Mouse (Mus musculus): Measurements from ENCODE around the gene Syne1.

Syne1 gene

DNA sequence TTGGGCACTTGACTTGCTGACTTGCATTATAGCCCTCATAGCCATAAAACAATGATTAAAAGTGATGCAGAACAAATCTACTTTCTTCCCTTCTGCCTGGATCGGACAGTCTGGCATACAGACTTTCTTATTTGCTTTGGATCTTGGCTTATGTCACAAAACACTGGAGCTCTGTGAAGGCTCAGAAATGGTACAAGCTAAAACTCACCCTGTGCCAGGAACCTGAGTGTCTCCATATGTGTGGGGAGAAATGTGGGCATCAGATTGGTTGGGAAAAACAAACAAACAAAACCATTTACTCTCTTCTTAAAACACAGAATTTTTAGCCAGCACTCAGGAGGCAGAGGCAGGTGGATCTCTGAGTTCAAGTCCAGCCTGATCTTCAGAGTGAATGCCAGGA lies 30.6 kb downstream of the Syne1 start:
- DNase-seq (ENCODE audit: low spot score in 2 of 2) = no peak

DNA sequence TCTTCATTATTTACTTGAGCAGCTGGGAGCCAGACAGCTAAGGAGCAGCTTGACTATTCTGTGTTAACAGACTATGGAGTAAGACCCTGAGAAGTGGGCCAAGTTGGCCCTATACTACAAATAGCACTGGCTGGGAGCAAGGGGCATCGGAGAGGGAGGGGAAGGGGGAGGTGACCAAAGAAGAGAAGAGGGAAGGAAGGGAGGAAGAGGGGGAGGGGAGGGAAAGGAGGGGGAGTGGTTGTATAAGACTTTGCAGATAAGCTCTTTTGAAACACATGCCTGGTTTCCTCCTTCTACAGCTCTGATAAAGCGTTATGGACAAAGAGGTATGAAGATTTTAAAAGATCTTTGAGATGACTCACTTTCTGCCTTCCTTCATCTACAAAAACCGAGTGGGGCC lies 36.0 kb downstream of the Syne1 start:
- no peak for DNase-seq (ENCODE audit: low spot score in 2 of 2)

DNA sequence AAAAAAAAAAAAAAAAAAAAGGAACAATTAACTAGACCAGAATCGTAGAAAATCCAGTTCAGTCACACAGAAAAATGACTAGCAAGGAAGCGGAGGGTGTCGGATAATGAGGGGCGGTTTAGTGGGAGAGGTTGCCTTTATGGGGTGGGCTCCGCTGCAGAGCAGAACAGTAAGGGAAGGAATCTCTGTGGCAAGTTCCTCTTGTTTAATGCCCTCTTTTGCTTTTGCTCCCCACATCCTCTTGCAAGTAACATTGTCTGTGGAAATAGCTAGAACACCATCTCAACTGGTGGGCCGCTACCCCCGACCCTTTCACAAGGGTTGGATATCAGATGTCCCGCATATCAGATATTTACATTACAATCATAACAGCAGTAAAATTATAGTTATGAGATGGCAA lies 37.1 kb downstream of the Syne1 start:
- DNase-seq (ENCODE audit: low spot score in 2 of 2) = no peak

GRCm38 (mm10) chr10:5512285-5512684 lies 39.0 kb downstream of the Syne1 start:
- no peak for DNase-seq (ENCODE audit: low spot score in 2 of 2)

DNA sequence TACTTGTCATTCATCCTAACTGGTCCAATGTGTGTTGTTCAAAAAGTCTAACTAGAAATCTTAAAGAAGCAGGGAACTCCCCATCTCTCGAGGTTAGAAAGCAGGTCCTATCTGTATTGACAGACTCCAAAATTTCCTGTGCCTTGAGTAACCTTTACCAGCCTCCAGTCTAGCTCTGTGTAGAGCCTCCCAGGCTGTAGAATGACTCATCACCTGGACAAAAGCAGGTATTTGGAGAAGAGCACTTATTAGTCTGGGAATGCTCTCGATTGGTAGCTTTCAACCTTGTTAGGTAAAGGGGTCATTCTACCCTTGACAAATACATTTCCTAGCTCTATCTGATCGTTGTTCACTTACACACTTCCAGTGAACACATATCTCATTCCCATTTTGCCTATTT lies 39.9 kb downstream of the Syne1 start:
- no peak for DNase-seq (ENCODE audit: low spot score in 2 of 2)

DNA sequence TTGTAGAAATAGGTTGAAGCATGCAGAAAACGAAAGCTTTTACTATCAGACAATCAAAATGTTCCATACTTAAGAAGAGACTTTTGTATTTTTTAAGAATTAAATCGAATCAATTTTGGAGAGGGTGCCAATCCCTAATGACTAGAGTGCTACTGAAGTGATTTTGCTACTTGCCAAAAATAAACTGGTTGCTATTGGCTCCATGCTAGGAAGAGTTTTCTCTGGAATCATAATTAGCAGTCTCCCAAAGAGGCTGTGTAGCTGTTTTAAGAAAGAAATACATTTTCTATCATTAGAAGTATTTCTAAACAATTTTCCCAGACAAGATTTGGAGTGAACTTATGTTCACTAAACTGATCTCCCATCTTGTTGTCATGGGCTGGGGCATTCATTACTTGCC lies 43.8 kb downstream of the Syne1 start:
- DNase-seq (ENCODE audit: low spot score in 2 of 2) = no peak

DNA sequence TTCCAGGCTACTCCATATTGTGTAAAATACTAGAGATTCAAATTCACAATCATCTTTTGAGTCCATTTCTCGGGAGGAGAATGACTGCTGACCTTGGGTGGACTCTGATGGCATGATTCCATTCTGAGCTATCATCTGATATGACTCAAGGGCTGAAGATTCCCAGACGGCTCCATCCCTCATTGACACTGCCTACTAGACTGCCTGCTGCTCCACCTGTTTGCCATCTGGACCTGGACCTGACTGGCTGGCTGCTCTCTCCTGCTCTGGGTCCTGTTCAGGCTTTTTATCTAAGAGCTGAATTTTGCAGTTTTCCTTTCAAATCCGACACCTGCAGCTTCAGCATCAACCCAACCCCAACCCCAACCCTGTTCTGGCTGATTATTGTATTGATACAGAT lies 46.5 kb downstream of the Syne1 start:
- no peak for DNase-seq (ENCODE audit: low spot score in 2 of 2)

- DNase-seq (ENCODE audit: low spot score in 2 of 2) = no peak
Observed at GRCm38 (mm10) chr10:5503909-5504308, 47.4 kb downstream of the Syne1 start.

GRCm38 (mm10) chr10:5499684-5500369 lies 51.5 kb downstream of the Syne1 start:
- peak; percentile 60 to 73 for DNase-seq (ENCODE audit: low spot score in 2 of 2)

DNA sequence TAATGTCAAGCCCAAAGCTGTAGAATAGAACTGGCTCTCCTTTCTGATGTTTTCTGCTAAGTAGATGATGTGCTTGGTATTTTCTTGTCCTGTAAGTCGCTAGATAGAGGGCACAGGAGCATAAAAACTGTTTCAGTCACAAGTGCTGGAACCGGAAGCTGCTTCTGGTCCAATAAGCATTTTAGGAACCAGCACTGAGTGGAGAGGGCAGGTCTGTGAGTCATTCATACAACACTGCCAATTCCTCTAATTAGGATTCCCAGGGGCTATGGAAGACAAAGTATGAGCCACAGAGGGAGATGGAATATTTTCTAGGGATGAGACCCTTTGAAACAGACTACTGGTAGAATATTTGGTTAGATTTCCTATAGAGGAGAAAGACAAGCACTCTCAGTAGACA lies 53.4 kb downstream of the Syne1 start:
- no peak for DNase-seq (ENCODE audit: low spot score in 2 of 2)

DNA sequence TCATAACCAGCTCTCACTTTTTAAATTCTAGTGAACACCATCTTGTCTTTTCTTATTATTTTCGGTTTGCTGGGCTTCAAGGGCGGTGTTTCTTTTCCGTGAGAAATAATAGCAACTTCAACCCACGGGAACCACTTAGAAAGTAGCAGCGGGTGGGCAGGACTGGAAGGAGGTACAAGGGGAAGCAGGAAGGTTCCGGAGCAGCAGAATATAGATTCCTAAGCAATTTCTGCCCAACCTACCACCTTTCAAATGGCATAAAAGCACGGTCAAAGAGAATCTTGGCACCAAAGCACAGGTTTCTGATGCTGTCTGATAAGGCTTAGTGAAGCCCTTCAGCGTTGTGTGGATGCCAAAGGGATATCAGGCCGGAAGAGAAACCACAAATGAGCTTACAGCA lies 60.2 kb downstream of the Syne1 start:
- no peak for DNase-seq (ENCODE audit: low spot score in 2 of 2)

GRCm38 (mm10) chr10:5490029-5490428 lies 61.3 kb downstream of the Syne1 start:
- DNase-seq (ENCODE audit: low spot score in 2 of 2) = no peak

DNA sequence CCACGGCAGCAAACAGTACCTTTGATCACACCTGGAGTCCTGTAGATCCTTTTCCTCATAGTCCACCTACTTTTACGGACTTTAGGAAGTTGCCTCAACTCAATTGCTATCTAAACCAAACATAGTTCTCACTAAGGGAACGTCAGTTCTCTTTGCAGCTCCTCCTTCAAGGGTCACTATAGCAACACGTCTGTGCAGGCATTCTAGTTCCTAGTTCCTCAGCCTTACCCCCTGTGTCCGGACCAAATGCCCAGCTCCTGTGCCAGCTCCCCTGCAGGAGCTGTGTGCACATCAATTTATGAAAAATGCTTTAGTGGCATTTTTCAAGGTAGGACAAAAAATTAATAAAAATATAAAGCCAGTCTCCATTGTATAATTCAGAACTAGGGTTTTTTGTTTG lies 63.2 kb downstream of the Syne1 start:
- DNase-seq (ENCODE audit: low spot score in 2 of 2) = no peak

DNA sequence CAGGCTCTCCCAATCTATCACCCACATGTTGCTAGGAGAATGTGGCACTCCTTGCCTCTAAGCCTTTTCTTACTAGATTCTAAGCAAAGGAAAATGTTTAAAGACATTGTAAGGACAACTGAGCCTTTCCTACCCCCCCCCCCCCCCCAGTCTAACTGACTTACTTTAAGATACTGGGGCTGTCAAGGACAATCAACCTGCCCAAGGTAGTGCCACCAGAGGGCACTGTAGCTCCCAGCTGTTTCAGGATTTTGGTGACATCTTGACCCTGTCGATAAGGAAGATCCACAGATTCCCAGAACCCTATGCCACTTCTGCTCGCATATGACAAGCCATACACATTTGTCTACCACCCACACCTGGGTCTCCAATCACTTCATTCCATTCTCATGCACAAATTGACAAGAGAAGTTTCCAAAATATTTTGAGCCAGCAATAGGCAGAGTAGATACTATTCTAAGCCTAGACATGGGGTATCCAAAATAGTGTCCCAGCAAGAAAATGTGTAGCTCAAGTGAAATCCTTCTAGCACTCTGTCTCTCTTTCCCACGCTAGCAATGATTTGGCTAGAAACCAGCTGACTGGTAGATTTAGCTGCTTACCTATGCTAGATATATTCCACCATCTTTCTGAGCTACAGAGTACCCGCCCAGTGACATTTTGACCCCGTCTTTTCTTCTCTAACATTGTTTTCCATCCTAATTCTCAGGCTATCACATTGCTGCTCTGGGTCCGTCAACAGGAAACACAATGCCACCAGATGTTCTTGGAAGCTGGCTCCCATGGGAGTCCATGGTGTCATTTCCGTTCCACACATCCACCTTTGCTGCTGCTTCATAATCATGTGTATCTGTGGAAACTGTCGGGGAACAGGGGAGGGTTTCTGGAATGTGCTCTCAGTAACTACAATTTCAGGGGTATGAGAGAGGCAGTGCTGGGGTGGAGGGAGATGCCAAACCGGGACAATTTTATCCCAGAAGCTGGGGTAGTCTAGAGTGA lies 70.4 kb downstream of the Syne1 start:
- no peak for DNase-seq (ENCODE audit: low spot score in 2 of 2)

DNA sequence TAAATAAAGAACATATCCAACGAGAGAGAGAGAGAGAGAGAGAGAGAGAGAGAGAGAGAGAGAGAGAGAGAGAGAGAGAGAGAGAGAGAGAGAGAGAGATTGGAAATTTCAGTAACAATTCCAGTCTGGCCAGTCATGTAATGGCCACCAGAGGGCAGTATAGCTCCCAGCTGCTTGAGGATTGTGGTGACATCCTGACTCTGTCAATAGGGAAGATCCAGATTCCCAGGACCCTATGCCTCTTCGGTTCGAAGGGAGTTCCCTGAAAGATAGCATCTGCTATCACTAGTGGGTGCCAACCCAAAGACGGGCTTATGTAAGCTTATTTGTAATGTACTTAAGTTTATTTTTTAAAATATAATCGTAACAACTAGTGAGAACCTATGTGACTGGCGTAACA lies 71.2 kb downstream of the Syne1 start:
- peak in 1 of 2 experiments; percentile 54 for DNase-seq (ENCODE audit: low spot score in 2 of 2)

GRCm38 (mm10) chr10:5468638-5469037 lies 82.6 kb downstream of the Syne1 start:
- DNase-seq (ENCODE audit: low spot score in 2 of 2) = no peak

- DNase-seq (ENCODE audit: low spot score in 2 of 2) = no peak
Observed at GRCm38 (mm10) chr10:5453830-5454229, 97.5 kb downstream of the Syne1 start.

DNA sequence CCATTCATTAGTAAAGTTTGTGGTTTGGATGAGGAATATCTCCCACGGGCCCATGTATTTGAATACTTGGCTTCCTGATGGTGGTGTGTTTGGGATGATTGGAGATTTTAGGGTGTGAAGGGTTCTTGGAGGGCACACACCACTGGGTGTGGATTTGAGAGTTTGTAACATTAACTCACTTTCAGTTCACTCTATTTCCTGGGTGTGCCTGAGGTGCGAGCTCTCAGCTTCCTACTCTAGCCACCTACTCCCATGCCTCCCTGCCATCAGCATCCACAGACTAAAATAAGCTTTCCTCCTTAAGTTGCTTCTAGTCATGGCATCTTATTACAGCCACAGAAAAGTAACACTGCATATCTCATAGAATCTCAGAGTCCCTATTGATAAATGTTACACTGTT lies 101.3 kb downstream of the Syne1 start:
- peak in 1 of 2 experiments; percentile 34 for DNase-seq (ENCODE audit: low spot score in 2 of 2)

GRCm38 (mm10) chr10:5447950-5448716 lies 103.1 kb downstream of the Syne1 start:
- DNase-seq (ENCODE audit: low spot score in 2 of 2) = no peak

DNA sequence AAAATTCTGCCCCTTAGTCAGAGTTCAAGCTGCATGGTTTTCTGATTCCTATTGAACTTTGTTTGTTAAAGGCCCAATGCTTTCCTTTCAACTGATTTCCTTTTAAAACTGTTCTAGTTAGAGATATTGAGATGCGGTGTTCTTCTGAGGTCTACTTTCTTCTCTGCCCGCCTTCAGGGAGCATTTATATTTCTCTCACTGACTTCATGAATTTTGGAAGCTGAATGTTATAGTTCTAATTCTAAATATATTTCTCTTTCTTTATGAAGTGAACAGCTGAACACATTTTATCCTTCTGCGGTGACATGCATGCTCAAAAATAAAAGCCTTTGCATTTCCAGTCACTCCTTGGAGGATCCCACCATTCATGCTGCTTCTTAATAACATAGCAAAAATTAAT lies 106.0 kb downstream of the Syne1 start:
- DNase-seq (ENCODE audit: low spot score in 2 of 2) = no peak

DNA sequence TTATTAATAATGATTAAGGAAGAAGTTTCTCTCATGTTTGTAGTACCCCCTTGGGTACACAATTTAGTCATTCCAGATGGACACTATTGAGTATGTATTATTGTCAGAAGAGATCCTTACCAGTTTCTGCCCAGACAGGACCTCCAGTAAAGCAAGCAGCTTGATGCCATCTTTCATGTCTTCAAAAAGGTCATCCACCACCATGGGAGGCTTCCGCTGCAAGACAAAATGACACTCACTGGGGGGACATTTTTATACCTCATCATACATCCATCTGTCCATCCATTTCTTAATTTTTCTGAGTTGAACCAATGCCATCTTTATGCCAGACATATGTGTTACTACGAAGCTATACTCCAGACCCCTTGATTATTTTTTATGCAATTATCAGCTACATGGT lies 108.3 kb downstream of the Syne1 start:
- DNase-seq (ENCODE audit: low spot score in 2 of 2) = no peak

DNA sequence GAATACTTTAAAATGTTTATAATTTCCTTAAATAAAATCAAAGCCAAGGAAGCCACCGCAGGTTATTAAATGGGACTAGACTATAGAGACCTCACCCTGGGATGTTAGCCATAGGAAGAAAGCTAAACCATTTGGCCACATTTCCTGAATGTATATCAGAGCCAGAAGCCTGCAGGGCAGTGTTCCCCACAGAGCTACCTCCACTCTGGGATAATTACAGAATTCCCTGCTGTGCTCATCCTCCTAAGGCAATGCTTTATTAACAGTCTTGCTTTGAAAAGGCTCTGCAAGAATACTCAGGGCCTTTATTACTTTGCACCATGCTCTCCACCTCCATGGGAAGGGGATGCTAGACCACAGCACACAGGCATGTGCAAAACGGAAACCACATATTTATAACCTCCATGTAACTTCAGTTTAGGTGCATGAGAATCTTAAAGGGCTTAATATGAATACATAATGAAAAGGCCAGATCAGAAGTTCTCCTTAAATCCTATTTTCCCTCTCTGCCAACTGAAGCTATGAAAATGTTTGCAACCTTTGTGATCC lies 111.4 kb downstream of the Syne1 start:
- no peak for DNase-seq (ENCODE audit: low spot score in 2 of 2)
